Mouse (Mus musculus): ENCODE results near the gene Rbfox1.

- TF ChIP-seq CTCF (IDR thresholded peaks at IDR 0.05; ENCODE audit: low read depth), result no peak
- no peak for TF ChIP-seq EP300 (optimal IDR thresholded peaks at IDR 0.05)
Measured at GRCm38 (mm10) chr16:7034231-7034630, 1149.1 kb downstream of the Rbfox1 start.
